Mouse (Mus musculus): ENCODE data around the gene Leng1.

Leng1 gene

DNA sequence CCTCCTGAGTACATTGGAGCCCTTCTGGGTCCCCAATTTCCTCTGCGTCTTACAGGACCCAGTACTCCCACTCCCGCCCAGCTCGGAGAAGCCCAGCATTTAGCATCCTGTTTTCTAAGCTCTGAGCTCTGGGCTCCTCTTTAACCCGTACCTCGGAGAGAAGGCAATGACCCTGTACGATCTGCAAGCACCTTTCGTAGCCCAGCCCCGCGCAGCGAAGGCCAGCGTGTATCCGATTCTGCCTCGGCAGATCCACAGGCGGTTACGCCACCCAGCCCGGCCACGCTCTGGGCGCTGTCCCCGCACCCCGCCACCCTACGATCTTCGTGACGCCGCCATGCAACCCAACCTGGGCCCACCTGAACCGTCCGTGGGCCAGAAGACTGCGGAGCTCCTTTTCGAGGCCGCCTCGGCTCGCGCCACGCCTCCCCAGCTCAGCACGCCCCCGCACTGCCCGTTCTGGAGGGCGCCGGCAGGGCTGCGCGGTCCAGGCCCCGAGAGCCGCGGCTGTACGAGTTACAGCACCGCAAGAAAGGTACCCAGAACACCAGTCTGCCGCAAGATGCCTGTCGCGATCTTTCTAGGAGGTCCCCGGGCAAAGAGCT is 26.8 kb upstream of the Leng1 start, which contains the start of gene Tsen34:
Gene Tsen34, plus strand, starts transcription at position 482 of the 605 bp plus-strand sequence.
- no peak for DNase-seq (ENCODE audit: low spot score in 2 of 2)

DNA sequence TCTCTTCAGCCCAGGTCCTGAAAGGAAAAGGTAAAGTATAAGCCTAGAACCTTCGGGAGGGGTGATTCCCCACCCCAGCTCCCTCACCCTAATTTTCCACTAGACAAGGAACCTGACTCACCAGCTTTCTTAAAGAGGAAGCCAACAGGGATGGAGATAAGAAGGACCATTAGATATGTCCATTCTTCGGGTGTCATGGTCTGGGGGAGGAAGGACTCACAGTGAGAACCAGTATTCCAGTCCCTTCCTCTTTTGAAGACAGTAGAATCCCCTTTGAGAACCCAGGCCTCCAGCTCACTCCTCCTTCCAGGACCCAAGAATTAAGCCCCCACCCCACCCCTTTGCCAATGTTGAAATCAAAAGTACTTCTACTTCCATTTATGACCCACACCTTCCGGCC is 26.3 kb upstream of the Leng1 start:
- no peak for DNase-seq (ENCODE audit: low spot score in 2 of 2)

DNA sequence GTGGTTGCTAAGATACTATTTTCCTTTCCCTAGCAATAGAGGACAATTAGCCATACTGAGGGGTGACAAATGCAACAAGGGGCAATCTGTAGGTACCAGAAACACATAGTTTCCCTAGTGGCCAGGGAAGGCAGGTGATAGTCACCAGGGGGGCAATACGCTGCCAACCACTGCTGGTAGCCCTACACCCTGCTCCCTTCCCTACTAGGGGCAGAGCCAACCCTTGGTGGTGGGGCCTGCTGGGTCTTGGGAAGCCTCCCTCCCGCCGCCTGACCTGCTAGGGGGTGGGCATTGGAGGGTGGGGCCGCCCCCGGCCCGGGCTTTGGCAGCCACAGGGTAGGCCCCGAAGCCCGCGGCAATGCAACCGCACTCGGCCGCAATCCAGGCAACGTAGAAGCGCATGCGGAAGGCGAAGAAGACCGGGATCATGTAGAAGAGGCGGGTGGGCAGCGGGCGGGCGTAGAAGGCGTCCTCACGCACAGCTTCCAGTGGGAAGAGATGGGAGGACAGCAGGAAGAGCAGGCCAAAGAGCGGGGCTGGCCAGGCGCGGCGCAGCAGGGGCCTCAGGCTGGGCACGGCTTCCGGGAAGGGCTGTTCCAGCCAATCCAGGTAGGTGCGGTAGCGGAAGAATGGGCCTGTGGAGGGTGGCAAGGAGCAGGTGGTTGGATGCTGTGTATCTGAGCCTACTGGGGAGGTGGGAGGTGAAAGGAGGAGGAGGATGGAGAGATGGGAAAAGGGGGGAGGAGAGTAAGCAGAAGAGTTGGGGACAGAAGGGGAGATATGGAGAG is 20.0 kb upstream of the Leng1 start:
- DNase-seq (ENCODE audit: low spot score in 2 of 2), result no peak

DNA sequence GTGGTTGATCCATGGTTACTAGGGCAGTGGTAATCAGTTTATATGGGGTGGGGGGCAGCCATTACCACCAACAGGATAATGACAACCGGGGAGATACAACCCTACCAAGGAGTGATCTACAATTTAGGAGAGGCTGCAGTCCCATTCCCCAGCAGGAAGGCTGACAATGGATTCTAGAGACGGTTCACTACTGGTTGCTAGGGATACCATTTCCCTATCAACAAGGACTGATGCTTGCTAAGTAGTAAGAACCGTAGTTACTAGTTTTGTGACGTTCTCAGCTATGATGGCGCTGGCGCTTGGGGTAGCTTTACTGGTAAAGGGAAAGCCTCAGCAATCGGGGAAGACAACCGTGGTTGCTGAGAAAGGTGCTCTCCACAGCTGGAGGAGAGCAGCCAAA is 19.1 kb upstream of the Leng1 start:
- no peak for DNase-seq (ENCODE audit: low spot score in 2 of 2)

DNA sequence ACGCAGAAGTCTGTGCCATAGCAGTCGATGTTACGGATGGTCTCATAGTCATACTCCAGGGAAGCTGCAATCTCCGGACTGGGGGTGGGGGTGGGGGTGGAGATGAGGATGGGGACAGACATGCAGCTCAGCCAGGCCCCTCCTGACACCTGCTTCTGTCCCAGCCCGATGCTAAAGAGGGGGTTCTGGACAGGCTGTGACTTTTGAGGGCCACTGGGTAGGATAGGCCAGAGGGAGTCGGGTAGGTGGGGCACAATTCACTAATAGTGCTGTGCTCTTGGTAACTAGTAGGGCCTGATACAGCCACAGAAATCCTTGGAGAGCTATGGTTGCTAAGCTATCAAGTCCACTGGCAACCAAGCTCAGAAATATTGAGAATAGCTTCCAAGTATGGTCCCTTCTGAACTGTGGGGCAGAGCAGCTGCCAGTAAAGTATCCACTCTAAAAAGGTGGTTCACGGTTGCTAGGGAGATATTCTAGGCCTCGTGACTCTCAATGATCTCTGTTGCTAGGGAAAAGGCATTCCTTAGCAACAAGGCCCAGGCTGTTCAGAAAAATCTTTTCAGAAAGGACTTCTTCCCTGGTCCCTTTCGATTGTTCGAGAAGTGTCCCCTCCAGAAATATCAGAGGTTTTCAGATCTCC is 18.4 kb upstream of the Leng1 start:
- DNase-seq (ENCODE audit: low spot score in 2 of 2), result peak in 1 of 2 experiments; percentile 58

DNA sequence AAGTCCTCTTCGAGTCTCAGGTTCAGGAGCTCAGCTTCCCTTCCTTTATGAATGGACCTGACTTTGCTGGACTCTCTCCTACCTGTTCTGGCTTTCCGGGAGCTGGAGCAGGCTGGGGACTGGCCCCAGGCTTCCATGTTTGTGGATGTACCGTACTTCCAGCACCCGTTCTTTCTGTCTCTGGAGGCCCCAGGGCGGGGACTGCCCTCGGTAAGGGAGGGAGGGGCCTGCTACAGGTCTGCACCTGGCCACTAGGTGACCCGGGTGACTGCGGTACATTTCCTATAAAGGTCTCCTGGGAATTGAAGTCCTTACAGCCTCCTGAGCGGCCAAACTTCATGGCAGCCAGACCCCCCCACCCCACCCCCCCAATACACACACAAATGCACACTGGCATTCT is 11.7 kb upstream of the Leng1 start, which contains the start of gene Tmc4:
Gene Tmc4, minus strand, starts transcription at position 212 of the 400 bp plus-strand sequence.
- DNase-seq (ENCODE audit: low spot score in 2 of 2), result no peak

DNA sequence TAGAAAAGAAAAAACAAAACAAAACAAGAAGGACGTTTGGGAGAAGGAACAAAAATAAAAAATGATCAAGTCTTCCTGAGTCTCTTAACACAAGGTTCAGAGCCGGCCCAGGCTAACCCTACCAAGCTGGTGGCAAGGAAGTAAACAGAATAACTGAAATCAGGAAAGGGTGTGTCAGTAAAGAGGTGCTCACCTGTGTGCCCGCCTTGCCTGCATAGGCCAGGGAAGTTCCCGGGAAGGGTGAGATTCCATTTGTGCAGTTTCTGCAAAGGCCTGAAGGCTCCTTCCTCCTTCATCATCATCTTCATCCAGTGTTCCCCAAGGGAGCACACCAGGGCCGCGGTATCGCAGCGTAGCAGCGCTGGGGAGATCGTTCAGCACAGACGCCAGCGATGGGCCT is 10.7 kb upstream of the Leng1 start:
- no peak for DNase-seq (ENCODE audit: low spot score in 2 of 2)

DNA sequence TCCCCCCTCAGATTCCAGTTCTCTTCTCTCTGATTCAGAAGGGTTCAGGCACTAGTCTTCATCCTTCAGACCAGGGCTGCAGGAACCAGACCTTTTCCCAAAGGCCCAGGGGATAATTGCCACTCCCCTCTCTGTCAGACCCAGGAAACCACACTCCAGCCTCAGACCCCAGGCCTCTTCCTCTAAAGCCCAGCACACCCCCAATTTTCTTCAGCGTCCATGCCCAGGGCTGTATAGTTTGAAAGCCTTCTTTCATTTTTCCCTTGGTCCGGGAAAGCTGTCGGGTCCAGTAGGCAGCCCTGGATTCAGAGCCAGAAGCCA is 9.5 kb upstream of the Leng1 start:
- DNase-seq (ENCODE audit: low spot score in 2 of 2), result no peak

DNA sequence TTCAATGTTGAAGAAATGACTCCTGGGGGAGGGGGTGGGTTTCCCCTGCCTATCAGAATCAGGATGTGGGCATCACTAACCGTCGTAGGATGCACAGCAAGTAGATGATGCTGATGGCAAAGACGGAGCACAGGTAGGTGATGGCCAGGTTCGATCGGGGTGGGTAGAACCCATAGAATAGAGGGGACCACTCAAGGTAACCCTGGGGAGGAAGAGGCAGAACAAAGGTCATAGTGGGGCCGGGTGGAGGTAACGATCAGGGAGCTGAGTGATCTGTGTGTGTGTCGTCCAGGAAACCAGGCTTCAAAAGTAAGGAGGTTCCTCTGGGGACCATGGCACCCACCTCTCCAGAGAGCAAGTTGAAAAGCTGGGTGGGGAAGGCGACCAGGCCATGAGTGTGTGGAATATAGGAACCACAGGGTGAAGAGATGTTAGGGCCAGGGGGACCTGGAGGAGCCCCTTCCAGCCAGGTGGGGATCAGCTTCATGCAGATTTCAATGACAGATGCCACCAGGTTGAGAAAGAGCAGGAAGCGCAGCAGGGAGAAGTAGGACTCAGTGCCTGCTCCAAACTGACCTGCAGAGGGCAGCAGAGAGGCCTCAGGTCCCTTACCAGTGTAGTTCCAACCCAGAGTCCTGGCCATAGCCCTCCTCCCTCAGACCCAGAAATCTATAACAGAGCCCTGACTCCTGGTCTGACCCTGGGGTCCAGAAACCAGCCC is 9.0 kb upstream of the Leng1 start:
- DNase-seq (ENCODE audit: low spot score in 2 of 2), result peak; percentile 82 to 90

DNA sequence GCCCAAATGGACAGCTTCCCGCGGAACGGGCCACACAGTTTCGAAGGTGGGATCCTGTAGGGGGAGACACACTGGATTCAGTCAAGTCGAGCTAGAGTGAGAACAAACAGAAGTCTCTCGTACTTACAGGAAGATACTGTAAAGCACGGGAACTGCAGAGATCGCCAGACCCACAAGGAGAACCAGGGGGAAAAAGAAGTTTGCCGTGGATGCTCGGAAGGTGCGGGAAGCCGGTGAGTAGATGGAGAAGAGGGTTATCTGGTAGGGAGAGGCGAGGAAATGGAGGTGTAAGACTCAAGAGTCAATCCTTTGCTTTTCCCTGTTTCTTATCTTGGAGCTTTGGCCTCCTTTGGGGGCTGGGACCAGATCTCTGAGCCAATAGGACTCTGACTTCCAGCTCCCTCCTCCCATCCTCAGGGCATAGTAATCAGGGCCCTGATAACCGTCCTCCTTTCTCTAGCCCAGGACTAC is 1.3 kb upstream of the Leng1 start:
- DNase-seq (ENCODE audit: low spot score in 2 of 2), result no peak

DNA sequence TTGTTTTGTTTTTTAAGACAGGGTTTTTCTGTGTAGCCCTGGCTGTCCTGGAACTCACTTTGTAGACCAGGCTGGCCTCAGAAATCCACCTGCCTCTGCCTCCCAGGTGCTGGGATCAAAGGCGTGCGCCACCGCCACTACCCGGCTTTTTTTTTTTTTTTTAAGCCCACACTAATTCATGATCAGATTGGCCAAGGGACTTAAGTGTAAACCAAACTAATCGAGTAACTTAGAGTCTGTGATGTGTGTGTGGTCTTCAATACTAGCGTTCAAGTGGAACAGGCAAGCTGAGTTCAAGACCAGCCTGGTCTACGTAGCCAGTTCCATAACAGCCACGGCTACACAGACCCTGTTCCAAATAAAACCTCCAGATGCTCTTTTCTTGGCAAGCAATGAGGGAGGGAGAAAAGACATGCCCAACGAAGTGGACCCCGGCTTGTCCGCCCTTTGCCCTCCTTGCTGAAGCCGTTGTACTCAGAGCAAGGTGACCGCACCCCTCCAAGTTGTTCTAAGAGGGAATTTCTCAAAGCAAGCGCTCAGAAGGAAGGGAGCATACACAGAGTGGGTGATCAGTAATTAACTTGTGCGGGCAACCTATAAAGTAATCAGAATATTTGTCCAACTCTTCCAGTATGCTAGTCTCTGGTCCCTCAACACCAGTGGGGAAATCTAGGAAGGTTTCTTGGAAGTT is 971 bp downstream of the Leng1 start:
- DNase-seq (ENCODE audit: low spot score in 2 of 2), result no peak

DNA sequence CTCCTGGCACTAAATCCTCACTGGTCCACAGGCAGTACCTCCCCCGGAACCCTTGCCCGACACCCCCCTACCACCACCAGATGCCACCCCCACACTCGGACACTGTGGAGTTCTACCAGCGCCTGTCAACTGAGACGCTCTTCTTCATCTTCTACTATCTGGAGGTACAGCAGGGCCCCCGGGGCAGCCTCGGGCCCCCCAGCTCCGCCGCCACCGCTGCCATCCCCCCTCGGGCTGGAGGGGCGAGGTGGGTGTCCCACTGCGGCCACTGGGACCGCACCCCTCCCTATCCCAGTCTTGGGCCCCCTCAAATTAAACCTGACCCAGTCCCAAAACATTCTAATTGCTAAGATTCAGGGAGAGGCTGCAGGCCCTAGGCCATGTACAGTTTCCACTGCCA is 7.1 kb downstream of the Leng1 start:
- DNase-seq (ENCODE audit: low spot score in 2 of 2), result no peak

DNA sequence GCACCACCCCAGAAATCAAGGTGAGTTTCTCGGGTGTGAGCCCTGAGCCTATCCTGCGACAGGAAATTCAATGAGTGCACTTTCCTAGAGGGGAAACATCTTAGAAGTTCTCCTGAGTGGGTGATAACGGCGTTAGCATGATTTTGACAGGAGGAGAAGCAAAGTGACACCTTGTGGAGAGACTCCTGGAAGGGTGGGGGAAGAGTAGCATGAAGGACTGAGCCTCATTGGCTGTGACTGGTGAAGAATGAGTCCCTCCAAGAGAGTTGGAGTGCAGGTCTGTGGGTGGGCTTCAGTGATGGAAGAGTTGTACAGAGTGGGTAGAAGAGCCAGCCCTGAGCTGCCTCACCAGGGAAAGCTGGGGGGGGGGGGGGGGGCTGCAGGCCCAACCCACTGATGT is 8.7 kb downstream of the Leng1 start:
- no peak for DNase-seq (ENCODE audit: low spot score in 2 of 2)

DNA sequence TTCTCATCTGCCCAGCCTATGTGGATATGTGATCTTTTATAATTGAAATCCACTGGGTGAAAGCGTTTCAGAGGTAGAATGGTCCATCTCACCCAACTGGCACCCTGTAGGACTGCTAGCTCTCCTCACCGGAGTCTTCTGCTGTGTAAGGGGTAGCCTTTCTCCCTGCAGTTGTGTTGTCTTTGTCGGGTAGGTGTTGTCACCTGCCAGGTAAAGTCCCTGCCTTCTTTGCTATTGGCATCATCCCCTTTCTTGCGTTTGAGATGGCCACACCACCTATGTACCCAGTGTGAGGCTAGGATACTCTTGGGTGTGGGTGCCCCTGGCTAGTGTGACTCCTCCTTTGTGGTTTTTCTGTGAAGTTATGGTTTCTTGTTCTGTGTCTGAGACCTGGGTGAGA is 19.0 kb downstream of the Leng1 start:
- DNase-seq (ENCODE audit: low spot score in 2 of 2), result no peak

DNA sequence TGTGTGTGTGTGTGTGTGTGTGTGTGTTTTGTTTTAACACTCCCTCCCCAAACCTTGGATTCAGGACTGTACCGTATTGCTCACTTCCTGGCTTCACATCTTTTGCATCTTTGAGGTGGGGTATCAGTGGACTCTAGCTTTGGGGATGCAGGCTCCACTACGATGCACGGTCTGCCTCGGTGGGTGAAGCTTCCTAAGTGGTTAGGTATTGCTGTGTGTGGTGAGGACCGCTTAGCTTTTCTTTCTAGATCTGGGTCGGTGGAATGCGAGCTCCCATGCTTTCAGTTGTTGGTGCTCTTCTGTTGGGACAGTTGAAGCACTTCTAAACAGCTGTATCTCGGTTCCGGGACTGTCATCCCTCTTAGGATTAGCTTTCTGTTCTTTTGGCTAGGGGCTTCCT is 19.5 kb downstream of the Leng1 start:
- no peak for DNase-seq (ENCODE audit: low spot score in 2 of 2)

DNA sequence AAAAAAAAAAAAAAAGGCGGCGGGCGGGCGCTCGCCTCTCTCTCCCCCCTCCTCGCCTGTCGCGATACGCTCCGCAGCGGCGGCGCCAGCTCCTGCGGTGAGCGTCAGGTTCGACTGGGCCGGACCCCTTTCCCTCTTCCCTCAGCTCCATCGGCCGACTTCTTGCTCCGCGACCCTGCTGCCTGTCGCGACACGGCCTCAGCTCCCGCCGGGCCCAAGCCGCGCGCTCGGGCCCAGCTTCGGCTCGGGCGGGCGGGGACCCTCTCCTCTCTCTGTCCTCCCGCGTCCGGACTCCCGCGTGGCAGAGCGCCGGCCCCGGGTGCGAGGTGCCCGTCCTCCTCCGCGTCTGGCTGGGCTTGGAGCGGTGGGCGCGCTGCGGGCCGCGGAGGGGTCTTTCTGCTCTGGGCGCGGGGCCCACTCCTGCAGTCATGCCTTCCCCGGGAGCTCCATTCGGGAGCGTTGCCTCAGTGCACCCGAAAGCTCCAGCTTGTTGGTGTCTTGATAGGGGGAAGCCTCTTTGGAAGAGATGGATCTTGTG is 20.1 kb downstream of the Leng1 start:
- DNase-seq (ENCODE audit: low spot score in 2 of 2), result peak in 1 of 2 experiments; percentile 57

DNA sequence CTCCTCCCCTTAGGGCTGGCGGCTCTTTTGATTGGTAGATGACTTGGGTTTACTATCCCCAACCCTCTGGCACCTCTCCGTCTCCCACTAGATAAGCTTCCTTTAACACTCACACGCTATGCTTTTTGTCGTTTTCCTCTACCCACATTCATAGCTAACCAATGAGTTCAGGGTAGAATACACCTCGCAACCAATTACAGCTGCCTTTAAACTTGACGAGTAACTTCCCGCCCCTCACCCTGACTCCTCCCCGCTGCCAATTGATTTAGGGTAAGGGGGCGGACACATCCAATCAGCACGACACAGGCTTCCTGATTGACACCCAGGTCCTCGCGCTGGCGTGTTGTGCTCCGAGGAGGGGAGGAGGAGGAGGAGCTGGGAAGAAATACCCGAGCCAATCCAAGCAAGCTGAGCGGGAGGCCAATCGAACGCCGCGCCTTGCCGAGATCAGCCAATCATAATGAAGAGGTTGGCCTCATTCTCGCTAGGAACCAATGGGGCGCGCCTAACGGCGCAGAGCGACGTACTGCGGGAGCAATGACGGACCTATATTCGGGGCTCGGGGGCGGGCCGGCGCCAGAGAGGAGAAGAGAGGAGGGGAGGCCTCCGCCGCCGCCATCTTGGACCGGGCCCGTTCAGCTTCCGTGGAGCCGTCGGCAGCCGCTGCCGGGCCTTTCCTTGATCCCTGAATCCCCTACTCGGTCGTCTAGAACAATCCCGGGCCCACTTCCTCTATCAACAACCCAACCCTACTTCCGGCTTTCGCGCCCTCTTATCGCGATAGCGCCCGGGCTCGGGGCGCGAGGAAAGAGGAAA is 20.8 kb downstream of the Leng1 start, which contains the start of gene Cnot3:
Gene Cnot3, plus strand, starts transcription at position 597 of the 816 bp plus-strand sequence.
- DNase-seq (ENCODE audit: low spot score in 2 of 2), result peak; percentile 99 to 100

DNA sequence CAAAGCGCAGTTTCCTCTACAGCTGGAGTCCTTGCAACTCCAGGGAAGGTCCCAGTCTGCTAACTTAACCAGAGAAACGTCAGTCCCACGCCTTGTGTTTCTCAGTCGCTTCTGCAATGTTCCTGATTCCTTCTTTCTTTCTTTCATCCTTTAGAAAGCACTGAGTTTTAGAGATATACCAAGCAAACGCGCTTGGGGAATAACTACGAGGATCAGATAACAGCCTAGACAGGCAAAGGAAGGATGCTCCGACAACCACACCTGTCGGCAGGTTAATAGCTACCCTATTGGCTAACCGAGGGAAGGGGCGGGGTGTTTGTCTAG is 21.3 kb downstream of the Leng1 start:
- no peak for DNase-seq (ENCODE audit: low spot score in 2 of 2)

DNA sequence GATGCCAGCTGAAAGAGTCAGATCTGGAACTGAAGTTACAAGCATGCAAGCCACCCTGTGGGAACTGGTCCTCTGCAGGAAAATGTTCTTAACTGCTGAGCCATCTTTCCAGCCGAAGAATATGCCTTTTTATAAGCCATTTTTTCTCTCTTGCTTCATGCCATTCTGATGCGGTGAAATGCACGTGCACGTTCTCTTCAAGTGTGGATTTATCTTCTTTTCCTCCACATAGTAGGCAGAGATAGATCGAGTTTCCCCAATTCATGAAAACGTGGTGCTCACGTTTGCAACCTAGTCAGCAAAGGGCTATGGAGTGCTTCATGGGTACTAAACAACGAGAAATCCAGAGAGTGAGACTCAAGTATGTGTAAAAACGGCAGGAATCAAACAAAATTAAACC is 21.8 kb downstream of the Leng1 start:
- DNase-seq (ENCODE audit: low spot score in 2 of 2), result no peak

DNA sequence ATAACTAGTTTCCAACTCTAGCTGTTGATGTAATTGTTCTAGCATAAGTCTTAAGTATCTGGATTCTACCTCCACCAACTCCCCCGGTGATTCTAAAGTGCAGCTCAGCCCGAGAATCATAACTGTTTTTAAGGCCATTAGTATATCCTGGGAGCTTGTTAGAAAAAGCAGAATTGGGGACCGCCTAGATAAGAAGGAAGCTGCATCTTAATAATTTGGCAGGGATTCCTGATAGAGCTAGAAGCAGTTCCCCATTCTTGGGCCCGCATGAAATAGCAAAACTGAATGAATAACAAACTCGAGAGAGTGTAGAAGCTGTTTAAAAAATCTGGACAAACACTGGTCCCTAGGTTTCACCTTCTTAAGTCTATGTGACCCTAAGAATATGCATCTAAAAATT is 22.2 kb downstream of the Leng1 start:
- DNase-seq (ENCODE audit: low spot score in 2 of 2), result no peak

DNA sequence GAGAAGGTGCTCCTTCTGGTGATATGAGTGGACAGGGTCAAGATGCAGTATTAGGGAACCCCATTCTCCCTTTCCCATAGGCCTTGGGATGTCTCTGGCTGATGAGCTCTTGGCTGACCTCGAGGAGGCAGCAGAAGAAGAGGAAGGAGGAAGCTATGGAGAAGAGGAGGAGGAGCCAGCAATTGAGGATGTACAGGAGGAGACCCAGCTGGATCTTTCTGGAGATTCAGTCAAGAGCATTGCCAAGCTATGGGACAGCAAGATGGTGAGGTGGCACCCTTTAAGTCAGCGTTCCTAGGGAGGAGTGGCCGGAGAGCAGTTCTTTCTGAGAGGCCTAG is 35.2 kb downstream of the Leng1 start:
- no peak for DNase-seq (ENCODE audit: low spot score in 2 of 2)
